Mouse (Mus musculus): Measurements from ENCODE around the gene Zfyve26.

- TF ChIP-seq CTCF (IDR thresholded peaks at IDR 0.05; ENCODE audit: insufficient read depth, low read depth, low read length): no peak
- no peak for TF ChIP-seq POLR2A (IDR thresholded peaks at IDR 0.05; ENCODE audit: insufficient read depth, low read depth, low read length)
These were observed 41.1 kb downstream of the Zfyve26 start for GRCm38 (mm10) chr12:79254975-79255374.
